19 mouse cellular contexts compared by ENCODE assay signal in genomic region chr11:72769061-72769460, GRCm38 (mm10).
"Had no signal": no experiment of that assay in that cellular context is flagged by ENCODE, and none has a peak within 500 bp of the region (broad histone marks: within the 10 kb centered on the region; RNA-seq: fewer than 3 reads in every experiment).

No protein-coding gene starts in this region.

- H3K9me3 ChIP-seq: limb, embryonic 13.5 days; midbrain, embryonic 10.5 days; neural tube, embryonic 13.5 days; stomach, embryonic 15.5 days had no signal

- ATAC-seq: hindbrain, postnatal 0 days; midbrain, embryonic 16.5 days had no signal

- H3K4me3 ChIP-seq: limb, embryonic 13.5 days; midbrain, embryonic 10.5 days; neural tube, embryonic 13.5 days; stomach, embryonic 15.5 days had no signal

- H3K9ac ChIP-seq: limb, embryonic 13.5 days; liver, embryonic 14.5 days; neural tube, embryonic 13.5 days; stomach, embryonic 15.5 days had no signal

- H3K27me3 ChIP-seq: limb, embryonic 13.5 days; neural tube, embryonic 13.5 days; stomach, embryonic 15.5 days had no signal

- H3K4me1 ChIP-seq: limb, embryonic 13.5 days; neural tube, embryonic 13.5 days; stomach, embryonic 15.5 days had no signal

- H3K27ac ChIP-seq: hindbrain, postnatal 0 days; limb, embryonic 13.5 days; liver, embryonic 14.5 days; midbrain, embryonic 10.5 days; neural tube, embryonic 13.5 days had no signal

- H3K4me2 ChIP-seq: limb, embryonic 13.5 days; neural tube, embryonic 13.5 days; stomach, embryonic 15.5 days had no signal

- DNase-seq: kidney, adult 11 months; kidney, adult 9 months; kidney, postnatal 25 days; layer of hippocampus, adult 9-11 months; layer of hippocampus, postnatal 36 days; left cerebral cortex, postnatal 4 days; lung, adult 18-20 months; lung, postnatal 4 days; retina, postnatal 1 day; right cerebral cortex, postnatal 4 days; spleen, adult 18-20 months; thymus, postnatal 4 days had no signal
